Mouse (Mus musculus): ENCODE results near the gene Pcx.

Gene Pcx

GRCm38 (mm10) chr19:4547801-4548200, 37.5 kb downstream of the Pcx start:
- no peak for DNase-seq (ENCODE audit: low read depth in 2 of 2, low spot score in 2 of 2)

GRCm38 (mm10) chr19:4548305-4548883, 38.1 kb downstream of the Pcx start:
- no peak for DNase-seq (ENCODE audit: low read depth in 2 of 2, low spot score in 2 of 2)

- no peak for DNase-seq (ENCODE audit: low read depth in 2 of 2, low spot score in 2 of 2)
Measured at GRCm38 (mm10) chr19:4554248-4554647, 44.0 kb downstream of the Pcx start.

- DNase-seq (ENCODE audit: low read depth in 2 of 2, low spot score in 2 of 2), result no peak
Measured at GRCm38 (mm10) chr19:4555086-4555485, 44.8 kb downstream of the Pcx start.

- no peak for DNase-seq (ENCODE audit: low read depth in 2 of 2, low spot score in 2 of 2)
Measured at GRCm38 (mm10) chr19:4556787-4557186, 46.5 kb downstream of the Pcx start.

GRCm38 (mm10) chr19:4557796-4558569, 47.7 kb downstream of the Pcx start:
- DNase-seq (ENCODE audit: low read depth in 2 of 2, low spot score in 2 of 2), result no peak

GRCm38 (mm10) chr19:4558570-4558955, 48.3 kb downstream of the Pcx start:
- DNase-seq (ENCODE audit: low read depth in 2 of 2, low spot score in 2 of 2), result no peak

GRCm38 (mm10) chr19:4559011-4559410, 48.7 kb downstream of the Pcx start:
- DNase-seq (ENCODE audit: low read depth in 2 of 2, low spot score in 2 of 2), result no peak

GRCm38 (mm10) chr19:4559588-4559987, 49.3 kb downstream of the Pcx start:
- no peak for DNase-seq (ENCODE audit: low read depth in 2 of 2, low spot score in 2 of 2)

GRCm38 (mm10) chr19:4560205-4560604, 49.9 kb downstream of the Pcx start:
- no peak for DNase-seq (ENCODE audit: low read depth in 2 of 2, low spot score in 2 of 2)

- no peak for DNase-seq (ENCODE audit: low read depth in 2 of 2, low spot score in 2 of 2)
Measured at GRCm38 (mm10) chr19:4565678-4566077, 55.4 kb downstream of the Pcx start.

- DNase-seq (ENCODE audit: low read depth in 2 of 2, low spot score in 2 of 2), result no peak
Measured at GRCm38 (mm10) chr19:4566880-4567279, 56.6 kb downstream of the Pcx start.

- DNase-seq (ENCODE audit: low read depth in 2 of 2, low spot score in 2 of 2), result no peak
Measured at GRCm38 (mm10) chr19:4567665-4568064, 57.4 kb downstream of the Pcx start.

- DNase-seq (ENCODE audit: low read depth in 2 of 2, low spot score in 2 of 2), result no peak
Measured at GRCm38 (mm10) chr19:4568832-4569231, 58.6 kb downstream of the Pcx start.

- no peak for DNase-seq (ENCODE audit: low read depth in 2 of 2, low spot score in 2 of 2)
Measured at GRCm38 (mm10) chr19:4569356-4570236, 59.3 kb downstream of the Pcx start.

GRCm38 (mm10) chr19:4570237-4570613, 60.0 kb downstream of the Pcx start:
- DNase-seq (ENCODE audit: low read depth in 2 of 2, low spot score in 2 of 2), result no peak

- no peak for DNase-seq (ENCODE audit: low read depth in 2 of 2, low spot score in 2 of 2)
Measured at GRCm38 (mm10) chr19:4570815-4571214, 60.5 kb downstream of the Pcx start.

- no peak for DNase-seq (ENCODE audit: low read depth in 2 of 2, low spot score in 2 of 2)
Measured at GRCm38 (mm10) chr19:4571658-4572057, 61.4 kb downstream of the Pcx start.

- DNase-seq (ENCODE audit: low read depth in 2 of 2, low spot score in 2 of 2), result no peak
Measured at GRCm38 (mm10) chr19:4572061-4572460, 61.8 kb downstream of the Pcx start.

- DNase-seq (ENCODE audit: low read depth in 2 of 2, low spot score in 2 of 2), result no peak
Measured at GRCm38 (mm10) chr19:4572467-4572866, 62.2 kb downstream of the Pcx start.

GRCm38 (mm10) chr19:4573241-4573640, 63.0 kb downstream of the Pcx start:
- DNase-seq (ENCODE audit: low read depth in 2 of 2, low spot score in 2 of 2), result no peak

GRCm38 (mm10) chr19:4578799-4579198, 68.5 kb downstream of the Pcx start:
- no peak for DNase-seq (ENCODE audit: low read depth in 2 of 2, low spot score in 2 of 2)
